Mouse (Mus musculus) heart, adult 2 months (tissue): ENCODE measurements at regions not wholly inside any gene's neighbourhood (a gene's known extent, or its start where the extent isn't known, plus 50 kb on each side); places are given as distances from the start of the nearest gene placed in this dataset.
A peak's percentile ranks its signal among the peaks of the same experiment; 100 is the strongest.

Experiments used
- CTCF ChIP-seq: fragments of 200-600 bp; IDR thresholded peaks from 2 replicates; pipeline ENCODE4 v1.8.1; 2022; ENCODE audit warnings: antibody characterized with exemption, mild to moderate bottlenecking, moderate library complexity
- EP300 ChIP-seq: fragments of 200-500 bp; IDR thresholded peaks from 2 replicates; pipeline ENCODE4 v1.6.1; 2011; ENCODE audit warnings: low read depth, low read length, control low read depth; ENCODE audit not compliant: insufficient read depth
- POLR2A ChIP-seq: fragments of 200-500 bp; IDR thresholded peaks from 2 replicates; pipeline ENCODE4 v1.6.1; 2011; ENCODE audit warnings: mild to moderate bottlenecking, low read depth, low read length, control low read depth; ENCODE audit not compliant: insufficient read depth

DNA sequence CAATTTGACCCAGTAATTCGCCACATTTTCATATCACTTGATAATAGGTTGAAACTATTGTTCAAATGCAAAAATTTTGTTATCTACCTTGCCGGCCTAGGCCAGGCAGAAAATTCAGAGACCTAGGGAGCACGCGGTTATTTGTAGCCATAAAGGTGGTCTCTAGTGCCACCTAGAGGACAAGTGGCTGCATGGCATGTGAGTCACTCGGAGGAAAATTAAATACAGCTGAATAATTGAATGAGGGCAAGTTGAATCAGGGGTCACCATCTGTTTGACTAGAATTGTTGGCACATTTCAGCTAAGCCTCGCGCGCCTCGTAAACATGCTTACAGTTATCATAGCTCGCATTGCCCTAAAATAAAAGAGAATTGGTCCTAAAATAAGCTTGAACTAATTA is 427.4 kb downstream of the Zfp536 start:
- 0 out of 2 replicates have a peak, but pooled peaks have one; percentile 54 for TF ChIP-seq EP300
- no peak for TF ChIP-seq POLR2A
- peak; percentile 100 for TF ChIP-seq CTCF
